Mouse (Mus musculus): Measurements from ENCODE around the gene Rnasek. TPM values are rescaled to one million over a fixed set of nuclear protein-coding genes. Genes with fewer than 3 reads are reported as not detected.

Rnasek gene
- polyA plus RNA-seq, 1 experiment from 2014 or later, result 140 TPM

DNA sequence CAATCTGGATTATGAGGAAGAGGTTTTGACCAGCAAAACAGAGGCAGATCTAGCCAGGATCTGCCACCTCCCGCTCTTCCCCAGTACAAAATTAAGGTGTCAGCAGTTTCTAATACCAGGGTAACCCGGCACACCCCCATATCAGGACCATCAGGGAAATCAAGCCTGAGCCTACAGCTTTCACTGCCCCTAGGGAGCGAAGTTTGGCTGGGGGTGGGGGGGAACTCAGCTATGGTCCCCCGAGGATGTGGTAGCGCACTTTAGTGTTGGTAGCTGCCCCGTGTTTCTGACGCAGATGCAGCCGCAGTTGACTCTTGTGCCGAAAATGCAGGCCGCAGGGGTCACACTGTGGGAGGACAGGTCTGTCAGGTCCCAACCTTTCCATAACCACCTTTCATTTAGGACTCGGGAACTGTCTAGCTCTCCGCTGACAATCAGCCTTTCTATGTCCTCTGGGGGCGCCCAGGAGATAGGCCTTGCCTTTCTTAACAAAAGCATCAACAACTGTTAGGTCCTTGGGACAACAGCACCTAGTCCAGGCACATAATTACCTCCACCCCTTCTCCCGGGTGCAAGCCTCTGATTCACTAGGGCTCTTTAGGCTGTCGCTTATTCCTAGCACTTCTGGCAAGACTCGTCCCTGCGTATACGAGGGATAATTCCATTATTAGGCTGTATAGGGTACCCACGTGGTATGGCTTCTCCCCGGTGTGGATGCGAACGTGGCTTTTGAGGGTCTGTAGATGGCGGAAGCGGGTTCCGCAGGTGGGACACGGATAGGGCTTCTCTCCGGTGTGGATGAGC, 13.6 kb downstream of the Rnasek start:
- 18% methylated on average over 27 of the region's 27 CpGs for WGBS
- TF ChIP-seq CTCF (IDR thresholded peaks at IDR 0.05; ENCODE audit: low read depth), result no peak; the same call in 1 of the 2 replicates
- Histone ChIP-seq H3K27ac (ENCODE audit: low read depth) (peak overlapping the region; percentile 16), H3K4me2 (peak overlapping the region; percentile 63), H3K9ac (peak overlapping the region; percentile 45), H3K36me3 (ENCODE audit: insufficient read depth) (0 out of 2 replicates have a peak, but pooled peaks cover 3% of the 10 kb centered on the region), H3K4me3 (ENCODE audit: low read depth, low read length) (peak overlapping the region; percentile 39), H3K4me1 (ENCODE audit: insufficient read depth) (peaks cover 14% of the 10 kb centered on the region; the same call in 1 of the 2 replicates), H3K27me3 (ENCODE audit: insufficient read depth, low read length) (peaks cover 48% of the 10 kb centered on the region), H3K9me3 (ENCODE audit: low read depth, low read length) (no peaks in the 10 kb centered on the region)
- ATAC-seq (ENCODE audit: insufficient read depth), result no peak
- DNase-seq, result no peak

DNA sequence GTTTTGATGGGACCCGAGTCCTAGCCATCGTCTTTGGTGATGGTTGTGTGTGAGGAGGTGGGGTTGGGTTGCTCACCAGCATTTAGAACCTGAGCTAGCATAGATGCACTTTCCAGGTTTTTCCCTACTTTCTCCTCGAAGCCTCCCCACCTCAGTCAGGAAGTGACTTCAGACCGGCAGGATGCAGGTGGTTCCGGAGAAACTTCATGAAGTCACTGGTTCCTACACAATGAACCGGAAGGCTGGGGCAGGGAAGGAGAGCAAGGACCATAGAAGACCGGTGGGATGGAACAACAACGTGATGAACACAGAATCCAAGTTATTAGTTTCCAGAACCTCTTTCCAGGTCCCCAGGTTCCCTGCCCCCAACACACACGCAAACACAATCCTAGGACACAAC, 15.9 kb downstream of the Rnasek start:
- peaks cover 14% of the 10 kb centered on the region; the same call in 1 of the 2 replicates for H3K4me1 ChIP-seq (ENCODE audit: insufficient read depth)
- peak overlapping the region; percentile 30; the same call in 1 of the 2 replicates for H3K27ac ChIP-seq (ENCODE audit: low read depth)

GRCm38 (mm10) chr11:70221603-70222500, 17.8 kb downstream of the Rnasek start:
- DNase-seq (peak; percentile 49), ATAC-seq (ENCODE audit: insufficient read depth) (no peak)
- 12% methylated on average over 14 of the region's 14 CpGs for WGBS
- 0 out of 2 replicates have a peak, but pooled peaks cover 3% of the 10 kb centered on the region for H3K36me3 ChIP-seq (ENCODE audit: insufficient read depth)
- H3K9ac ChIP-seq, result peak overlapping the region; percentile 71
- H3K4me3 ChIP-seq (ENCODE audit: low read depth, low read length), result peak overlapping the region; percentile 51
- peaks cover 13% of the 10 kb centered on the region for H3K27me3 ChIP-seq (ENCODE audit: insufficient read depth, low read length)
- H3K27ac ChIP-seq (ENCODE audit: low read depth), result peak overlapping the region; percentile 85
- no peak for TF ChIP-seq CTCF (IDR thresholded peaks at IDR 0.05; ENCODE audit: low read depth)
- H3K4me2 ChIP-seq, result peak overlapping the region; percentile 95
- H3K4me1 ChIP-seq (ENCODE audit: insufficient read depth), result peaks cover 10% of the 10 kb centered on the region; the same call in 1 of the 2 replicates
- no peaks in the 10 kb centered on the region for H3K9me3 ChIP-seq (ENCODE audit: low read depth, low read length)

More for the DNA sequence above, 15.9 kb downstream of the Rnasek start:
- no peak overlapping the region for H3K9ac ChIP-seq
- H3K4me3 ChIP-seq (ENCODE audit: low read depth, low read length), result no peak overlapping the region
- H3K27me3 ChIP-seq (ENCODE audit: insufficient read depth, low read length), result peaks cover 32% of the 10 kb centered on the region
- DNase-seq (peak; percentile 74), ATAC-seq (ENCODE audit: insufficient read depth) (no peak)
- no peak for TF ChIP-seq CTCF (IDR thresholded peaks at IDR 0.05; ENCODE audit: low read depth)
- H3K4me2 ChIP-seq, result peak overlapping the region; percentile 63; the same call in 1 of the 2 replicates
- 71% methylated on average over 9 of the region's 9 CpGs for WGBS
- H3K36me3 ChIP-seq (ENCODE audit: insufficient read depth), result 0 out of 2 replicates have a peak, but pooled peaks cover 3% of the 10 kb centered on the region
- H3K9me3 ChIP-seq (ENCODE audit: low read depth, low read length), result no peaks in the 10 kb centered on the region

- H3K9me3 ChIP-seq (ENCODE audit: low read depth, low read length), result no peaks in the 10 kb centered on the region
- H3K27ac ChIP-seq (ENCODE audit: low read depth), result peak within 1 kb of the TSS; percentile 85
- H3K4me2 ChIP-seq, result peak within 1 kb of the TSS; percentile 95
- H3K4me3 ChIP-seq (ENCODE audit: low read depth, low read length), result peak within 1 kb of the TSS; percentile 51
- no peak for TF ChIP-seq CTCF (IDR thresholded peaks at IDR 0.05; ENCODE audit: low read depth)
- DNase-seq, result peak; percentile 95
- H3K36me3 ChIP-seq (ENCODE audit: insufficient read depth), result 0 out of 2 replicates have a peak, but pooled peaks cover 3% of the 10 kb centered on the region
- peak; percentile 93 for ATAC-seq (ENCODE audit: insufficient read depth)
- peaks cover 12% of the 10 kb centered on the region for H3K27me3 ChIP-seq (ENCODE audit: insufficient read depth, low read length)
- peaks cover 8% of the 10 kb centered on the region; the same call in 1 of the 2 replicates for H3K4me1 ChIP-seq (ENCODE audit: insufficient read depth)
- H3K9ac ChIP-seq, result peak within 1 kb of the TSS; percentile 71
- under 1% methylated on average over 28 of the region's 28 CpGs for WGBS
Observed at GRCm38 (mm10) chr11:70220731-70221602, 18.7 kb downstream of the Rnasek start, which contains the start of gene Slc16a13. Gene Slc16a13, minus strand, starts transcription at chr11:70221064.

DNA sequence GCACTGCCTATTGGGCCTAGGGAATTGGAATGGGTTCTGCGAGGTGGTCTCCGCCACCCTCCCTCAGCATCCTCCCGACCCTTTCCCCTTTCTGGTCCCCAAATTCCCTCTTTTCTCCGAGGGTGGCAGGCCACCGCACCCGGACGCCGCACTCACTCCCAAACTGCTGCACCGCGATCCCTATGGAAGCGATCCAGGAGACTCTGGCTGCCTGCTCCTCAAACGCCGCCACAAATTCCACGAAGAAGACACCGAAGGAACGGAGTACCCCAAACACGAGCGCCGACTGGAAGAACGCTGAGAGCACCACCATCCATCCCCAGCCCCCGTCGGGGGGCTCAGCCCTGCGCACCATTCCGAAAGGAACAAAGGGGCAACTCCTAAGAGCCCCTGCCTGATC, 19.3 kb downstream of the Rnasek start:
- Histone ChIP-seq H3K4me3 (ENCODE audit: low read depth, low read length) (peak overlapping the region; percentile 51), H3K4me1 (ENCODE audit: insufficient read depth) (peaks cover 8% of the 10 kb centered on the region; the same call in 1 of the 2 replicates), H3K9ac (peak overlapping the region; percentile 71), H3K36me3 (ENCODE audit: insufficient read depth) (0 out of 2 replicates have a peak, but pooled peaks cover 3% of the 10 kb centered on the region), H3K27me3 (ENCODE audit: insufficient read depth, low read length) (peaks cover 14% of the 10 kb centered on the region), H3K27ac (ENCODE audit: low read depth) (peak overlapping the region; percentile 85), H3K9me3 (ENCODE audit: low read depth, low read length) (no peaks in the 10 kb centered on the region), H3K4me2 (peak overlapping the region; percentile 95)
- TF ChIP-seq CTCF (IDR thresholded peaks at IDR 0.05; ENCODE audit: low read depth), result no peak
- no peak for ATAC-seq (ENCODE audit: insufficient read depth)
- 2% methylated on average over 24 of the region's 24 CpGs for WGBS
- no peak for DNase-seq

- H3K27me3 ChIP-seq (ENCODE audit: insufficient read depth, low read length), result peaks cover 19% of the 10 kb centered on the region
- TF ChIP-seq CTCF (IDR thresholded peaks at IDR 0.05; ENCODE audit: low read depth), result no peak
- peak overlapping the region; percentile 71 for H3K9ac ChIP-seq
- H3K27ac ChIP-seq (ENCODE audit: low read depth), result no peak overlapping the region
- H3K4me3 ChIP-seq (ENCODE audit: low read depth, low read length), result peak overlapping the region; percentile 51
- WGBS, result 65% methylated on average over 7 of the region's 7 CpGs
- H3K4me1 ChIP-seq (ENCODE audit: insufficient read depth), result peaks cover 8% of the 10 kb centered on the region; the same call in 1 of the 2 replicates
- peak overlapping the region; percentile 95 for H3K4me2 ChIP-seq
- no peaks in the 10 kb centered on the region for H3K9me3 ChIP-seq (ENCODE audit: low read depth, low read length)
- H3K36me3 ChIP-seq (ENCODE audit: insufficient read depth), result no peaks in the 10 kb centered on the region
- no peak for ATAC-seq (ENCODE audit: insufficient read depth)
- no peak for DNase-seq
Observed at GRCm38 (mm10) chr11:70219873-70220272, 19.8 kb downstream of the Rnasek start.

Data from lung, embryonic 14.5 days (tissue).